24 mouse cellular contexts compared by ENCODE assay signal in genomic region chr4:91219322-91219721, GRCm38 (mm10).
DNase-seq lines count a peak whose midpoint lies in the region; ATAC-seq and TF ChIP-seq lines count a peak whose summit lies in the region.
"Had no signal": no experiment of that assay in that cellular context is flagged by ENCODE, and none has a peak within 500 bp of the region (broad histone marks: within the 10 kb centered on the region; RNA-seq: fewer than 3 reads in every experiment).

No protein-coding gene starts in this region.

- no peak for TF ChIP-seq EP300 in heart, adult 2 months (IDR thresholded peaks at IDR 0.05; ENCODE audit: insufficient read depth, low read depth, low read length)

- peak; percentile 59 for DNase-seq in heart, adult 11 months
- no peak for DNase-seq in heart, adult 2 months
- DNase-seq in left cerebral cortex, postnatal 4 days = peak; percentile 69
- DNase-seq in left cerebral cortex, postnatal 36 days (ENCODE audit: low spot score in 2 of 2) = no peak
- peak; percentile 3 for DNase-seq in midbrain, postnatal 0 days (ENCODE audit: low spot score)
- DNase-seq: adrenal gland, adult 2 months; adrenal gland, postnatal 14 days; cerebellum, adult 11-12 months; cerebellum, adult 8-10 months; cerebellum, postnatal 36 days; embryo, embryonic 11 days; gastrocnemius, postnatal 10 days; gastrocnemius, postnatal 36 days; heart, postnatal 10 days; heart, postnatal 36 days had no signal

- no peak for TF ChIP-seq CTCF in heart, adult 2 months (IDR thresholded peaks at IDR 0.05)
- TF ChIP-seq CTCF in midbrain, postnatal 0 days (IDR thresholded peaks at IDR 0.05) = no peak

- H3K79me2 ChIP-seq in heart, adult 2 months (replicated peaks; ENCODE audit: control insufficient read depth, insufficient read depth, low read length) = no peaks in the 10 kb centered on the region

- no peak for ATAC-seq in midbrain, postnatal 0 days (ENCODE audit: low FRiP score)
- no peak for ATAC-seq in midbrain, embryonic 15.5 days (replicated peaks)
- ATAC-seq: CD4-positive, CD25-positive, alpha-beta regulatory T cell, adult 4 months; forebrain, embryonic 15.5 days; hindbrain, embryonic 16.5 days; inflammation-experienced regulatory T-cells, adult 6 months; intestine, embryonic 16.5 days had no signal

- intact Hi-C loops in heart, adult 2 months (cut with DNase I) = no loop called here
- intact Hi-C loops in left cerebral cortex, postnatal 4 days (cut with DNase I) = no loop called here
- intact Hi-C loops in left cerebral cortex, postnatal 36 days (cut with DNase I) = no loop called here

- 81% methylated on average over 3 of the region's 3 CpGs for WGBS in heart, adult 2 months
- WGBS in midbrain, postnatal 0 days = 67% methylated on average over 3 of the region's 3 CpGs
- WGBS in midbrain, embryonic 15.5 days = 66% methylated on average over 3 of the region's 3 CpGs

- H3K4me1 ChIP-seq in heart, adult 2 months (ENCODE audit: control insufficient read depth, insufficient read depth, low read length) = no peaks in the 10 kb centered on the region
- no peaks in the 10 kb centered on the region for H3K4me1 ChIP-seq in midbrain, postnatal 0 days (ENCODE audit: insufficient read depth, low read length)
- H3K4me1 ChIP-seq in midbrain, embryonic 15.5 days = no peaks in the 10 kb centered on the region
- H3K4me1 ChIP-seq: embryonic facial prominence, embryonic 15.5 days; heart, embryonic 12.5 days; heart, embryonic 15.5 days had no signal

- H3K9ac ChIP-seq in heart, adult 2 months (ENCODE audit: low read depth, low read length) = no peak overlapping the region
- H3K9ac ChIP-seq in midbrain, postnatal 0 days (replicated peaks; ENCODE audit: low read length, poor library complexity, severe bottlenecking) = no peak overlapping the region
- H3K9ac ChIP-seq in midbrain, embryonic 15.5 days = no peak overlapping the region
- H3K9ac ChIP-seq: embryonic facial prominence, embryonic 15.5 days; forebrain, embryonic 15.5 days; heart, embryonic 12.5 days; heart, embryonic 15.5 days had no signal

- no peak overlapping the region for H3K4me3 ChIP-seq in heart, adult 2 months
- H3K4me3 ChIP-seq in midbrain, postnatal 0 days (ENCODE audit: low read depth, low read length) = no peak overlapping the region
- no peak overlapping the region for H3K4me3 ChIP-seq in midbrain, embryonic 15.5 days
- H3K4me3 ChIP-seq: embryonic facial prominence, embryonic 15.5 days; forebrain, embryonic 15.5 days; heart, embryonic 12.5 days; heart, embryonic 15.5 days had no signal

- no peaks in the 10 kb centered on the region for H3K9me3 ChIP-seq in midbrain, postnatal 0 days (ENCODE audit: low read length)
- H3K9me3 ChIP-seq in midbrain, embryonic 15.5 days = no peaks in the 10 kb centered on the region
- H3K9me3 ChIP-seq: embryonic facial prominence, embryonic 15.5 days; forebrain, embryonic 15.5 days; heart, embryonic 12.5 days; heart, embryonic 15.5 days had no signal

- no peaks in the 10 kb centered on the region for H3K36me3 ChIP-seq in heart, adult 2 months (ENCODE audit: control insufficient read depth, insufficient read depth, low read length)
- peaks cover 8% of the 10 kb centered on the region; the same call in 1 of the 2 replicates for H3K36me3 ChIP-seq in midbrain, postnatal 0 days (ENCODE audit: insufficient read depth, low read length)
- 0 out of 2 replicates have a peak, but pooled peaks cover 2% of the 10 kb centered on the region for H3K36me3 ChIP-seq in midbrain, embryonic 15.5 days (replicated peaks)
- H3K36me3 ChIP-seq: embryonic facial prominence, embryonic 15.5 days; heart, embryonic 12.5 days; heart, embryonic 15.5 days had no signal

- no peaks in the 10 kb centered on the region for H3K27me3 ChIP-seq in heart, adult 2 months (ENCODE audit: control insufficient read depth, insufficient read depth, low read length)
- H3K27me3 ChIP-seq in midbrain, postnatal 0 days (ENCODE audit: insufficient read depth, low read length) = no peaks in the 10 kb centered on the region
- no peaks in the 10 kb centered on the region for H3K27me3 ChIP-seq in midbrain, embryonic 15.5 days (replicated peaks)
- H3K27me3 ChIP-seq: embryonic facial prominence, embryonic 15.5 days; forebrain, embryonic 15.5 days; heart, embryonic 12.5 days; heart, embryonic 15.5 days had no signal

- H3K4me2 ChIP-seq in midbrain, postnatal 0 days (ENCODE audit: low read depth, low read length, poor library complexity, severe bottlenecking) = no peak overlapping the region
- no peak overlapping the region for H3K4me2 ChIP-seq in midbrain, embryonic 15.5 days
- H3K4me2 ChIP-seq: embryonic facial prominence, embryonic 15.5 days; forebrain, embryonic 15.5 days; heart, embryonic 12.5 days; heart, embryonic 15.5 days had no signal

- no peak overlapping the region for H3K27ac ChIP-seq in heart, adult 2 months
- H3K27ac ChIP-seq in midbrain, postnatal 0 days (ENCODE audit: low read depth, low read length) = no peak overlapping the region
- no peak overlapping the region for H3K27ac ChIP-seq in midbrain, embryonic 15.5 days
- H3K27ac ChIP-seq: embryonic facial prominence, embryonic 15.5 days; forebrain, embryonic 15.5 days; heart, embryonic 15.5 days had no signal

- no peak for TF ChIP-seq POLR2A in heart, adult 2 months (IDR thresholded peaks at IDR 0.05; ENCODE audit: insufficient read depth, low read depth, low read length)

Comparison
In these comparisons a context has a peak if more than half of its experiments do, and no peak if none do; other contexts are left out.
1. DNase-seq: peak in heart, adult 11 months (single experiment), left cerebral cortex, postnatal 4 days (single experiment) and midbrain, postnatal 0 days (single experiment); none in heart, adult 2 months (0 of 2) and left cerebral cortex, postnatal 36 days (0 of 2).